Mouse (Mus musculus): ENCODE measurements around the gene Fos. TPM values are rescaled to one million over a fixed set of nuclear protein-coding genes. Genes with fewer than 3 reads are reported as not detected.

The Fos gene
- polyA plus RNA-seq, 1 experiment: 46.5 TPM

- DNase-seq (ENCODE audit: low read depth, low spot score): no peak
- WGBS: 53% methylated on average over 13 of the region's 13 CpGs
Observed at GRCm38 (mm10) chr12:85456966-85457505, 16.7 kb upstream of the Fos start.

- DNase-seq (ENCODE audit: low read depth, low spot score): no peak
- 48% methylated on average over 4 of the region's 4 CpGs for WGBS
Observed at GRCm38 (mm10) chr12:85459820-85460219, 13.9 kb upstream of the Fos start.

- DNase-seq (ENCODE audit: low read depth, low spot score): no peak
- 67% methylated on average over 21 of the region's 21 CpGs for WGBS
Observed at GRCm38 (mm10) chr12:85461913-85462663, 11.6 kb upstream of the Fos start.

- DNase-seq (ENCODE audit: low read depth, low spot score): no peak
- WGBS: 45% methylated on average over 7 of the region's 7 CpGs
Observed at GRCm38 (mm10) chr12:85462802-85463201, 10.9 kb upstream of the Fos start.

GRCm38 (mm10) chr12:85464431-85464830 lies 9.3 kb upstream of the Fos start:
- DNase-seq (ENCODE audit: low read depth, low spot score): no peak
- 63% methylated on average over 5 of the region's 5 CpGs for WGBS

- 30% methylated on average over 3 of the region's 3 CpGs for WGBS
Observed at GRCm38 (mm10) chr12:85464902-85465301, 8.8 kb upstream of the Fos start.

GRCm38 (mm10) chr12:85467854-85468253 lies 5.8 kb upstream of the Fos start:
- 69% methylated on average over 14 of the region's 14 CpGs for WGBS
- DNase-seq (ENCODE audit: low read depth, low spot score): no peak

More at GRCm38 (mm10) chr12:85464902-85465301, 8.8 kb upstream of the Fos start:
- DNase-seq (ENCODE audit: low read depth, low spot score): no peak

- no peak for DNase-seq (ENCODE audit: low read depth, low spot score)
- WGBS: 80% methylated on average over 12 of the region's 12 CpGs
Observed at GRCm38 (mm10) chr12:85468666-85469065, 5.0 kb upstream of the Fos start.

- no peak for DNase-seq (ENCODE audit: low read depth, low spot score)
- 2% methylated on average over 42 of the region's 42 CpGs for WGBS
Observed at GRCm38 (mm10) chr12:85471920-85472655, 1.6 kb upstream of the Fos start.

GRCm38 (mm10) chr12:85472656-85473410 lies 857 bp upstream of the Fos start:
- WGBS: 2% methylated on average over 22 of the region's 23 CpGs
- no peak for DNase-seq (ENCODE audit: low read depth, low spot score)

- DNase-seq (ENCODE audit: low read depth, low spot score): no peak
- 2% methylated on average over 49 of the region's 49 CpGs for WGBS
Observed at GRCm38 (mm10) chr12:85474298-85475231, 875 bp downstream of the Fos start.

- WGBS: 75% methylated on average over 14 of the region's 16 CpGs
- no peak for DNase-seq (ENCODE audit: low read depth, low spot score)
Observed at GRCm38 (mm10) chr12:85475232-85475919, 1.7 kb downstream of the Fos start.

GRCm38 (mm10) chr12:85475920-85476828 lies 2.5 kb downstream of the Fos start:
- WGBS: 82% methylated on average over 23 of the region's 23 CpGs
- DNase-seq (ENCODE audit: low read depth, low spot score): no peak

GRCm38 (mm10) chr12:85477219-85477618 lies 3.5 kb downstream of the Fos start:
- WGBS: 63% methylated on average over 4 of the region's 4 CpGs
- no peak for DNase-seq (ENCODE audit: low read depth, low spot score)

- no peak for DNase-seq (ENCODE audit: low read depth, low spot score)
- 80% methylated on average over 3 of the region's 3 CpGs for WGBS
Observed at GRCm38 (mm10) chr12:85477804-85478203, 4.1 kb downstream of the Fos start.

GRCm38 (mm10) chr12:85478696-85479095 lies 5.0 kb downstream of the Fos start:
- WGBS: 55% methylated on average over 7 of the region's 7 CpGs
- DNase-seq (ENCODE audit: low read depth, low spot score): no peak

GRCm38 (mm10) chr12:85479190-85479589 lies 5.5 kb downstream of the Fos start:
- 54% methylated on average over 3 of the region's 3 CpGs for WGBS
- DNase-seq (ENCODE audit: low read depth, low spot score): no peak

Measured in large intestine, adult 2 months (tissue).